Mouse (Mus musculus) left cerebral cortex, adult 2 months (tissue): ENCODE results near the gene Lrrc8d. TPM values are rescaled to one million over a fixed set of nuclear protein-coding genes. Genes with fewer than 3 reads are reported as not detected.

ENCODE experiments used
- DNase-seq, 2 experiments: peaks; one replicate each; pipeline ENCODE4 v3.0.0; 2021 to 2022; ENCODE audit warnings: low spot score in 2 of 2, mixed read lengths in 1 of 2; ENCODE audit errors: extremely low spot score in 1 of 2
- H3K27ac ChIP-seq: fragments of 200-600 bp; 2 replicates; pipeline ENCODE4 v1.8.1; 2022
- H3K4me3 ChIP-seq: fragments of 200-600 bp; 2 replicates; pipeline ENCODE4 v1.8.1; 2022
- CTCF ChIP-seq: fragments of 200-600 bp; IDR thresholded peaks from 2 replicates; pipeline ENCODE4 v1.8.1; 2022; ENCODE audit warnings: antibody characterized with exemption, mild to moderate bottlenecking, moderate library complexity
- intact Hi-C: fragments of 180-260 bp; cut with DNase I; formaldehyde crosslinking; loops from one replicate; pipeline ENCODE4 v1.15.1; 2025
- total RNA-seq, 2 experiments: library from RNA; stranded (reverse); gene quantifications; 2 replicates each; pipeline ENCODE4 v1.2.3; 2021

Lrrc8d gene
- total RNA-seq, 2 experiments from 2014 or later = 35.6 to 39.0 TPM

DNA sequence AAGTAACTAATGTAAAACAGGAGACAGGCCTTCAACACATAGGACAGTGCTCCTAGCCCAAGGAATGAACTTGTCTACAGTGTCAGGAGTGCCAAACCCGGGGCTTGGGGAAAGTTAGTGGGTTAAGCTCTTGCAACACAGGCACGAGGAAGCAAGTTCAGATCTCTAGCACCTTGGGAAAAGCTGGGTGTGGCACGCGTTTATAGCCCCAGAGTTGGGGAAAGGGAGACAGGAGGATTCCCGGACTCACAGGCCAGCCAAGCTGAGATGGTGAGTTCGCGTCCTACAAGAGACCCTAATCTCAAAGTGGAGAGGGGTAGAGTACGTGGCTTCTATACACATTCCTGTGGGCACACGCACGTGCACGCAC lies 3.5 kb downstream of the Lrrc8d start:
- no peak for TF ChIP-seq CTCF
- intact Hi-C loops = no loop called here
- Histone ChIP-seq H3K27ac (no peak overlapping the region), H3K4me3 (no peak overlapping the region)
- no peak for DNase-seq

DNA sequence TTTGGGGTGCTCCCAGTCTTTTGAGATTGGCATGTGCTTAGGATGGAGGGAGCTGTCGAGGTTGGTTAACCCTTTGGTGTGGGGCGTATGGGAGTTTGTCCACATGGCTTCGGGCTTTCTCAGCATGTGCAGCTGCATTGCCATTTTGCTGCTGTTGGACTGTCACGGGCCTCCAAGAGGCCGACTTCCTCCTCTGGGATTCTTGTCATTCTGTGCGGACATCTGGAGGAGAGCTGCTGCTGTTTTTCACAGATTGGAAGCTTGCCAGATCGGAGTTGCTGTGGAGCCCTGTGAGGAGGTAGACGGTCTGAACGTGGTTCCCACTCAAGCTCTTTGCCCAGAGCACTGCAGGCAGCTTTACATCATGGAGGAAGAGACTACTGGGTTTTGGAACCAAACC lies 4.8 kb downstream of the Lrrc8d start:
- no peak overlapping the region for H3K4me3 ChIP-seq
- no peak for DNase-seq
- H3K27ac ChIP-seq = no peak overlapping the region
- intact Hi-C loops = no loop called here
- no peak for TF ChIP-seq CTCF

DNA sequence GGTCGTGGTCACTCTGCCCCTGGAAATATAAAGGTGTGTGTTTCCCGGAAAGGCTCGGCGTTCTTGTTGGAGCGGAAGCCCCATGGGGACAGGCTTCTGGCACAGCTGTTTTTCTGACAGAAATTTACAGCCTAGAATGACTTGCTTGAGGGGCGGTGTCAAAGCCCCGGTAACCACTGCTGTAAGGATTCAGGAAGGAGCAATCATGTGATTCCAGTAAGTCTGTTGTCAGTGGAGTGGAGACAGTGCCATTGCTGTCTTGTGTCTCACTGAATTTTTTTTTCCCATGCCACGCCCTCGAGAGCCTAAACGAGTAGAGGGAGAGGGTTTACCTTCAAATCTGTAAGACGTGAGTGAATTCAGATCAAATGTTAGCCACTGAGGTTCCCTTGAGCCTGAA lies 6.9 kb downstream of the Lrrc8d start:
- no peak for DNase-seq
- intact Hi-C loops = no loop called here
- Histone ChIP-seq H3K4me3 (no peak overlapping the region), H3K27ac (no peak overlapping the region)
- TF ChIP-seq CTCF = no peak

DNA sequence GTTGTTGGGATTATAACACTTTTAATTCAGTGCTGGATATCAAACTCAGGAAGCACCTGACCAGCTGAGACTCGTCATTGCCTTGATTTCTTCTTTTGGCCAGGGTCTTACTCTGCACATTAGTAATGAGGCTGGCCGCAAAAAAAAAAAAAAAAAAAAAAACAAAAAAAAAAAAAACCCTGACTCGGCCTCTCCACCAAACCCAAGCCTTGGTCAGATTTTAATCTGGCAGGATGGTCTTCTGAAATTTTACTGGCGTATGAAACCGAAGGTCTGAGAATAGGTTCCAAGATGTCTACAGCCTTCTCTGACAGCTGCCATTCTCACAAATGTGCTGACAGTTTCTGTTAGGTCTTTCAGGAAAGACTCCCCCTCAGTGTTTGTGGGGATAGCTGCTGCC lies 8.5 kb downstream of the Lrrc8d start:
- no peak for DNase-seq
- no peak for TF ChIP-seq CTCF
- intact Hi-C loops = no loop called here
- no peak overlapping the region for H3K4me3 ChIP-seq
- H3K27ac ChIP-seq = no peak overlapping the region

DNA sequence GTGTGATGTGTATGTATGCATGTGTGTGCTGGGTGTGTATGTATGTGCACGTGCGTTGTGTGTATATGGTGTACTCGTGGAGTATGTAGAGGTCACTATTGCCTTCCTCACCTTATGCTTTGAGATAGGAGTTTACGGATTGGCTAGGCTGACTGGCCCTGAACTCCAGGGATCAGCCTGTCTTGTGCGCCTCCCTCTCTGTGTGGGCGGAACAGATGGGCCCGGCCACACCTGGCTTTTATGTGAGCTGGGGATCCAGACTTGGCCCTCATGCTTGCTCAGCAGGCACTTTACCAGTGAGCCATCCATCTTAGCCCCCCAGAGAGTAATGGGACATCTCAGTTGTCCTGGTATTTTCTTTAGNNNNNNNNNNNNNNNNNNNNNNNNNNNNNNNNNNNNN lies 10.7 kb downstream of the Lrrc8d start:
- intact Hi-C loops = no loop called here
- no peak for TF ChIP-seq CTCF
- no peak overlapping the region for H3K4me3 ChIP-seq
- no peak overlapping the region for H3K27ac ChIP-seq
- DNase-seq = no peak

DNA sequence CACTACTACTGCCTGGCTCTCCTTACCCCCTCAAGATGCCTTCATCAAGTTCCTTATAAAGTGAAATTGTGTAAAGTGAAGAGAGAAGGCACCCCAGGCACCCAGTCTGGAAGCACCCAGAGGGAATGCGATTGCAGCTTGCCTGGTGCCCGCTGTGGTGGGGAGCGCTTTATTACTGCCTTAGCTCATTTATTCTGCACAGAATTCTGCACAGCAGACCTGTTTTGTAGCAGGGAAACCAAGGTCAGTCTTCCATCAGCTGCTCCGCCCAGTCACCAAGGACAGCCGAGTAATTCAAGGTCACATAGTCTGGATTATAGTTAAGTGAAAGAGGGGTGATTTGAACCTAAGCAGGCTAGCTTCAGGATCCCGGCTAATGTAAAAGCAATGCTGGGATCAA lies 14.7 kb downstream of the Lrrc8d start:
- no peak for DNase-seq
- intact Hi-C loops = no loop called here
- no peak for TF ChIP-seq CTCF
- H3K27ac ChIP-seq = no peak overlapping the region
- no peak overlapping the region for H3K4me3 ChIP-seq

DNA sequence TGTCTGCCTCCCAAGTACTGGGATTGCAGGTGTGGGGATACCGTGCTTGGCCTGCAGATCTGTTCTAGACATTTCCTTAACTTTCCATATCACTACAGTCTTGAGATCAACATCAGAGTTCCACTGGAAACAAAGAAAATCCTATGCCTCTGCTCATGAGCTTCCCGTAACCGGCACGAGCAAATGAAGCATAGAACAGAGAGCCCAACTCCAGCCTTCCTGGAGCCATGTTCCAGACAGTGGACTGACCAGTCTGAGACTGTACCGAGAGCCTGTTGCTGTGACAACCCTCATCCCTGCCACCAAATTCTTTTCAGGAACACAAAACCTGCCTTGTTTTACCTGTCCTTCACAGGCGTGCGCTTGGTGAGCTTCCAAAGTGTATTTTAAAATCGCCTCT lies 15.3 kb downstream of the Lrrc8d start:
- no peak for TF ChIP-seq CTCF
- H3K27ac ChIP-seq = 0 out of 2 replicates have a peak overlapping the region, but pooled peaks have one; percentile 1
- no peak for DNase-seq
- no peak overlapping the region for H3K4me3 ChIP-seq
- intact Hi-C loops = no loop called here

DNA sequence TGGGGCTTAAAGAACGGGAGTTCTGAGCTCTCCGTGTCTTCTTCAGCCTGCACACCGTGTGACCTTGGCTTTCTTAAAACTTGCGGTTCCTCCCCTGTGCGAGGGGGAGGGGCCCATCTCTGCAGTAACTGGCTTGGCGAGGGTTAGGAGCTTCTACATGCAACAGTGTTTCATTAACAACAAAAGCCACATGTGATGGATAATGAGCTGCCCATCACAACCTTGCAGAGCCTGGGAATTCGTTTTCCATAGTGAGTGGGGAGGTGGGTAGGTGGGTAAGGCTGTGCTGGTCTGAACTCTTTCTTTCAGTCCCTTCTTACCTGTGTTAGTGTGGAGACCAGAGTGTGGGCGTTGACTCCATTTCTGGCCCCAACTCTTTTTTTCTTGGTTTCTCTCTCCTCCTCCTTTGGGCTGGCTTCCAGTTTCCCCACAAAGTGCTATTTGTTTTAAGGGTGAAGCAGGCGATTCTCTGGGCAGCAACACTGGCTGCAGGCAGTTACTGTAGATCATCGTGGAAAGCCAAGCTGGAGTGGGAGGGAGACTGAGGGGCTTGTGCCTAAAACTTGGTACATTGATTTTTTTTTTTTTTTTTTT lies 15.9 kb downstream of the Lrrc8d start:
- no peak for TF ChIP-seq CTCF
- DNase-seq = peak in 1 of 2 experiments; percentile 44
- 0 out of 2 replicates have a peak overlapping the region, but pooled peaks have one; percentile 1 for H3K27ac ChIP-seq
- intact Hi-C loops = no loop called here
- no peak overlapping the region for H3K4me3 ChIP-seq

DNA sequence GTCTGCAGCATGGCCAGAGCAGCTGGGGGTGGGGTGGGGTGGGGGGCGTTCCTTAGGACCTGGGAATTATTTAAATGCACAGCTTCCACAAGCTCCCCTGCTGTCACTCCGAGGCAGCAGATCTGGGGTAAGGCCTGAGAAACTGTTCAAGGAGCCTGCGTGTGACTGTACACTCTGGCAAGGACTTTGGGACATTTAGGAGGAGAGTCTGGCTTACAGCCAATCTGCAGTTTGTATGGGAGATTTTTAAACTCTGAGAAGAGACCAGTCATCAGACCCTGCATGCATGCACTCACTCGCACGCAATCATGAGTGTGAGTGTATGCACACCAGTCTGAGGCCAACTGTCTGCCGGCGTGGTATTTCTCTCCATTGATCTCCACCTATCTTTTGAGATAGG lies 17.5 kb downstream of the Lrrc8d start:
- Histone ChIP-seq H3K27ac (no peak overlapping the region), H3K4me3 (no peak overlapping the region)
- TF ChIP-seq CTCF = no peak
- no peak for DNase-seq
- intact Hi-C loops = no loop called here

DNA sequence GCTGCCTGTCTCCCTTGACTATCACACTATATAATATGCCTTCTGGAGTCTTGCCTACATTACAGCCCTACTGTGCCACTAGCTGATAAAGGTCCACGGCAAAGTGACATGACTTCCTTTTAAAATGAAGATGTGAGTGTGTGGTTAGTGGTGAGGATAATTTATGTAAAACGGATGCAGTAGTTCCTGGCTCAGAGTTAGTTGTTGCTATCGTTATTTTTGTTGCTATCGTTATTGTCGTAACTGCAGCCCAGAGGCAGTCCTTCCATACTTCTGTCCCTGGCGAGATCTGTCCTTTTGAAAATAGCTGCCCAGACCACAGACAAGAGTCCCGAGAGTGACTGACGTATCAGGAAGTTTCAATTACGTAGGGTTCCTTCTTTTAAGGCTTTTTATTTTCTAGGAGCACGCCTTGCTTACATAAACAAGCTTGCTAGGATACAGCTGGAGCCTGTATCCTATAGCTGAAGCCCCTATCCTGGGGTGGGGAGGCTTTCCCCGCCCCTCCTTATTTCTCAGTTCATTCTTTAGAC lies 18.4 kb downstream of the Lrrc8d start:
- intact Hi-C loops = no loop called here
- no peak for DNase-seq
- TF ChIP-seq CTCF = no peak
- Histone ChIP-seq H3K4me3 (no peak overlapping the region), H3K27ac (peak overlapping the region; percentile 1; the same call in 1 of the 2 replicates)

DNA sequence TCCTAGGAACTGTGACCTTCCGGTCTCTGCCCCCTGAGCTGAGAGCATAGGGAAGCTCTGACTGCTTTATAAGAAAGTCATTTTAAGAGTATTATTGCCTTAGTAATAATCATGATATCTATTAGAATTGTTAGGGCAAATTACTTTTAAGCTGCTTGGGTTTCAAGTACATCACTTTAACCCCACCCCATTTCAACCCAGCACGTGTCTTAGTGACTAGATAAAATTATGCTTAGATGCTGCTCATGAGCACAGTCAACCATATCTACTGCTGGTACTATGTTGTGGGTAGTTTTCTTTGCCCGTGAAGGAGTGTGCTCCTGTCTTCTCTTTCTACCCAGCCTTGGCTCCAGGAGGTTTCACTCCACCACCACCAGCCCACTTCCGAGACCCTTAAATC lies 21.5 kb downstream of the Lrrc8d start:
- no peak for TF ChIP-seq CTCF
- intact Hi-C loops = no loop called here
- no peak for DNase-seq
- H3K27ac ChIP-seq = no peak overlapping the region
- H3K4me3 ChIP-seq = no peak overlapping the region

DNA sequence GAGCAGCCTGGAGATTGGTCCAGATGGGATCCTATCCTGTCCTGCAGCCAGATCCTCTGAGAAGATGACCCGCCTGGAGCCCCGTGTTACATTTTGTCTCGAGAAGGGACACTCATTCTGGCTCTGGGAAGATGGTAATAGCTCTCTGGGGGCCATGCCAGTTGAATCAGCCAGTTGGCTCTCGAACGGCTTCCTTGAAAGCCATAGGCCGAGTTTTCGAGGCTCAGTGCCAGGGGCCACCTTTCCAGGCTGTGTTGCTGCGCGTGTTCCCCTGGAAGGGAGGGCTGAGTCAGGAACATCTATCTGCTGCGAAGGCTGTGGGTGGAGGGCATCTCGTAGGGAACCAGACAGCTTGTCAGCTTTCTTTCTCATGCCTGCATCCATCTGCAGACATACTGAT lies 23.0 kb downstream of the Lrrc8d start:
- intact Hi-C loops = no loop called here
- TF ChIP-seq CTCF = no peak
- Histone ChIP-seq H3K4me3 (no peak overlapping the region), H3K27ac (no peak overlapping the region)
- no peak for DNase-seq

DNA sequence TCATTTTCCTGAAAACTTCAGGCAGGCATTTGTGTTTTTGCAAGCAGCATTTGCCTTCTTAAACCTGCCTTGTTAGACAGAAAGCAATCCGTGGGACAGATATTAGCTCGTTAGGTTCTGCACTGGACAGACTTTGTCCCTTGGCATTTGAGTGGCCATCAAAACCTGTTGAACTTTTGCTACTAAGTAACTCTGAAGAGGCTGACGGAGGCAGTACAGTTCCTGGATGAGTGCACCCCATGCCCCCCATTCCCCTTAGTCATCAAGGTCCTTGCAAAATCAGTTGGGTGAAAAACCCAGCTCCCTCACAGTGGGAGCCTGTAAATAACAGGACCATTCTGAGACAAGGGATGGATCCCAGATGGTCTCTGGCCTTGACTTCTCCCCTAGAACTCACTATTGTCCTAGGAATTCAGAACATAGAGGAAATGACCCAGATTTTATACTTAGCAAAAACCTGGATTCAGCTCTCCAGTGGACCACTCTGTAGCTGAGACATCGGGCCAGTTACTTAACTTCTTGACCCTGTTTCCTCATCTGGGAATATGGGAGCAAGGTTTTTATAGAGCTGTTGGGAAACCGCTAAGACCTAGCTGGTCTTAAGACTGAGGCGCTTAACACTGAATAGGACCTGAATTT lies 30.5 kb downstream of the Lrrc8d start:
- DNase-seq = no peak
- TF ChIP-seq CTCF = no peak
- intact Hi-C loops = no loop called here

More for the DNA sequence above, 30.5 kb downstream of the Lrrc8d start:
- H3K4me3 ChIP-seq = no peak overlapping the region
- no peak overlapping the region for H3K27ac ChIP-seq
